Mouse (Mus musculus) ES-Bruce4 (cell line): ENCODE measurements at regions not wholly inside any gene's neighbourhood (a gene's known extent, or its start where the extent isn't known, plus 50 kb on each side); places are given as distances from the start of the nearest gene placed in this dataset.

Experiments used
- H3K27ac ChIP-seq: 2 replicates; pipeline ENCODE4 v1.5.1; 2012; ENCODE audit warnings: low read length, inconsistent platforms; ENCODE audit not compliant: insufficient read depth
- H3K27me3 ChIP-seq: 2 replicates; pipeline ENCODE4 v1.6.1; 2012; ENCODE audit warnings: mild to moderate bottlenecking, low read length, inconsistent platforms; ENCODE audit not compliant: control insufficient read depth, poor library complexity, insufficient read depth, severe bottlenecking
- H3K36me3 ChIP-seq: 2 replicates; pipeline ENCODE4 v1.6.1; 2012; ENCODE audit warnings: inconsistent platforms, mild to moderate bottlenecking, low read length, moderate library complexity; ENCODE audit not compliant: control insufficient read depth, poor library complexity, insufficient read depth, severe bottlenecking
- H3K4me1 ChIP-seq: one replicate; pipeline ENCODE4 v1.8.1; 2011; ENCODE audit warnings: low read length; ENCODE audit not compliant: control insufficient read depth, insufficient read depth
- H3K4me3 ChIP-seq: 2 replicates; pipeline ENCODE4 v1.5.1; 2011; ENCODE audit warnings: low read depth, mild to moderate bottlenecking, low read length
- H3K9ac ChIP-seq: 2 replicates; pipeline ENCODE4 v1.6.1; 2012; ENCODE audit warnings: low read depth, mild to moderate bottlenecking, inconsistent platforms; ENCODE audit not compliant: poor library complexity, severe bottlenecking
- H3K9me3 ChIP-seq: replicated peaks from 2 replicates; pipeline ENCODE4 v1.6.1; 2012; ENCODE audit warnings: mild to moderate bottlenecking, low read length, inconsistent platforms; ENCODE audit not compliant: control insufficient read depth, poor library complexity, insufficient read depth, severe bottlenecking
- CTCF ChIP-seq: IDR thresholded peaks from one replicate; pipeline ENCODE4 v1.8.1; 2011; ENCODE audit warnings: low read depth, low read length
- EP300 ChIP-seq: IDR thresholded peaks from 2 replicates; pipeline ENCODE4 v1.6.1; 2011; ENCODE audit warnings: low read depth, low read length; ENCODE audit not compliant: insufficient read depth
- POLR2A ChIP-seq: IDR thresholded peaks from one replicate; pipeline ENCODE4 v1.8.1; 2011; ENCODE audit warnings: low read length; ENCODE audit not compliant: insufficient read depth

DNA sequence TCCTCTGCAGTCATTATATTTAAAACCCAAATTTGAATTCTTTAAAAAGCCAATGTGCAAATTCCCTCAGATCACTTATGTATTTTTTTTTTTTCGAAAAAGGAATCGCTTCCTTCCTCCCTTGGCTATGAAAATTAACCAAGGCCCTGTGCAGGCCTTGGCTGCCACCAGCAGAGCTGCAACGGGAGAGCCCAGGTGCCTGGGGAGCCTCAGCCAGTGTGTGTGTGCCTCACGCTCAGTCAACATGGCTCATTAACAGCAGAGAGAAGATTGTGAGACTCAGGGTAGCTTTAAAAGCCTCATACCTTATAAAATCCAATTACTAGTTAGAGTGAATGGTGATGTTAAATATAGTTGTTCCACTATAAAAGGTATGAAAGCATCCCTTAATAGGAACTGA, 148.6 kb downstream of the Mex3b start:
- H3K36me3 ChIP-seq, result no peaks in the 10 kb centered on the region
- no peak overlapping the region for H3K27ac ChIP-seq
- H3K4me1 ChIP-seq, result no peaks in the 10 kb centered on the region
- TF ChIP-seq POLR2A, result no peak
- TF ChIP-seq EP300, result no peak
- TF ChIP-seq CTCF, result no peak
- H3K9me3 ChIP-seq, result no peaks in the 10 kb centered on the region
- H3K9ac ChIP-seq, result no peak overlapping the region
- no peak overlapping the region for H3K4me3 ChIP-seq
- H3K27me3 ChIP-seq, result no peaks in the 10 kb centered on the region

DNA sequence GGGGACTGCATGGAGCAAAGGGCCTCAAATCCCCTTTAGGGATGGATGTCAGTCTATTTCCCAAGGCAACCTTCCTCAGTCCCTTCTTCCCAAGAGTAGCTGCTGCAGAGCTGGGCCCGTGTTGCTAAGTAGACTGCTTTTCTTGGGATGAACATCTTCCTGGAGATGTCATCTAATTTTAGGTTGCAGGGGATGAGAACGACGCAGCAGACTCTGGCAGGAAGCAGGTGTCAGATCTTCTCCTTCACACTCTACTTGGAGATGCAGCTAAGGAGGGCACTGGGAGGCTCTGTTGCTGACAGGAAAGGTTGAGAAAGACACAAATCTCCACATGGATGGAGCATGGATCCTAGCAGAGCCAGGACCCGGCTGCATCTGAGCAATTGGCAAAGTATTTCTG, 149.4 kb downstream of the Mex3b start:
- Histone ChIP-seq H3K4me3 (no peak overlapping the region), H3K9ac (no peak overlapping the region), H3K36me3 (no peaks in the 10 kb centered on the region), H3K4me1 (no peaks in the 10 kb centered on the region), H3K27me3 (no peaks in the 10 kb centered on the region), H3K27ac (no peak overlapping the region), H3K9me3 (no peaks in the 10 kb centered on the region)
- no peak for TF ChIP-seq EP300

DNA sequence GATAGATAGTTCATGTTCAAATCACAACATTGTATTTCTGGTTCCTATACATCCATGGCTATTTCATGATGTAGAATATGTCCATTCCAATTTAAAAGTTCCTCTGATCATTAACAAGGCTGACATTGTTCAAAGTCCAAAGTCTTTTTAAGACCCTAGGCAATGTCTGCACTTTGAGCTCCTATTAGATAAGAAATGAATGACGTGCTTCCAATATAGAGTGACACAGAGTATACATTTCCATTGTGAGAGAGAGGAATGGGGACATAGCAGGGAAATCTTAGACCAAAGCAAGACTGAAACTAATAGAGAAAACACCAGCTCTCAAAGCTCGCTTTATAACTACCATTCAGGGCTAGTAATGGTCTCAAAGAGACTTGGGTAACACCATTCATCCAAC, 153.5 kb downstream of the Mex3b start:
- no peak overlapping the region for H3K4me3 ChIP-seq
- H3K4me1 ChIP-seq, result no peaks in the 10 kb centered on the region
- H3K36me3 ChIP-seq, result no peaks in the 10 kb centered on the region
- H3K9me3 ChIP-seq, result no peaks in the 10 kb centered on the region
- H3K27me3 ChIP-seq, result no peaks in the 10 kb centered on the region; the same call in 1 of the 2 replicates
- no peak overlapping the region for H3K27ac ChIP-seq
- H3K9ac ChIP-seq, result no peak overlapping the region
- no peak for TF ChIP-seq EP300
- no peak for TF ChIP-seq CTCF
- TF ChIP-seq POLR2A, result no peak

DNA sequence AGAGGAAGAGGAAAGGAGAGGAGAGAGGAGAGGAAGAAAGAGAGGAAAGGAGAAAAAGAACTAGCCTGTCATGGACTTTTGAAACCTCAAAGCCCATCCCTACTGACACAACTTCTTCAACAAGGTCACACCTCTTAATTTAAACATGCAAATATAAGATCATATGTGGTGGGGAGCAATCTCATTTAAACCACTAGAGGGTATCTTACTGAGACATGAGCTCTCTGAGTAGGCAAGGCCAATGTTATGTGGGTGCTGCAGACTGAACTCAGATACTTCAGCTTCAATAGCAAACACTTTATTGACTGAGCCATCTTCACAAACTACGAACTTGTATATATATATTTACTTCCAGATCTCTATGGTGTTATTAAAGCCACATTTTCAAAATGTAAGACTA, 156.9 kb downstream of the Mex3b start:
- Histone ChIP-seq H3K9me3 (no peaks in the 10 kb centered on the region), H3K27me3 (no peaks in the 10 kb centered on the region; the same call in 1 of the 2 replicates), H3K36me3 (no peaks in the 10 kb centered on the region), H3K4me3 (no peak overlapping the region), H3K27ac (no peak overlapping the region), H3K9ac (no peak overlapping the region), H3K4me1 (no peaks in the 10 kb centered on the region)
- TF ChIP-seq CTCF (no peak), POLR2A (no peak), EP300 (no peak)

- Histone ChIP-seq H3K9me3 (no peaks in the 10 kb centered on the region), H3K27me3 (no peaks in the 10 kb centered on the region), H3K36me3 (no peaks in the 10 kb centered on the region), H3K27ac (no peak overlapping the region), H3K4me1 (no peaks in the 10 kb centered on the region), H3K4me3 (no peak overlapping the region), H3K9ac (no peak overlapping the region)
- TF ChIP-seq CTCF (no peak), EP300 (no peak), POLR2A (no peak)
These were observed 164.0 kb downstream of the Mex3b start for GRCm38 (mm10) chr7:83031101-83031500.

DNA sequence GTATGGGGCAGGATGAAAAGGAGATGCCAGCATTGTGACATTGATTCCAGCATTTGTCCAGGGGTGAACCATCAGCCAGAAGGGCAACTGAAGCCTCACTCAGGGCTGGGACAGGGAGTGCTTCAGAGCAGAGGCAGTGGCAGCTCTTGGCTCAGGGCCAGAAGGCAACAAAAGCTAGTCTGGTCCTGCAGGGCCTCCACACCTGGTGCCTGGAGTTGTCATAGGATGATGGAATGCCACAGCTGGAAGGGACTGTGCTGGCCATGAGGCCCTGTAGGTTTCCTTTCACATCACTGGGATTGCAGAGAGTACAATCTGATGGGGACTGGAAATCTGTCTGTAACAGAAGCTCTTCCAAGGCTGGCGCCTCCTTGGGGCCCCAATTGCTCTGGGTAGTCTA, 164.9 kb downstream of the Mex3b start:
- Histone ChIP-seq H3K36me3 (no peaks in the 10 kb centered on the region), H3K27ac (no peak overlapping the region), H3K4me1 (no peaks in the 10 kb centered on the region), H3K27me3 (no peaks in the 10 kb centered on the region), H3K4me3 (no peak overlapping the region), H3K9me3 (no peaks in the 10 kb centered on the region), H3K9ac (no peak overlapping the region)
- TF ChIP-seq EP300 (no peak), POLR2A (no peak), CTCF (no peak)

GRCm38 (mm10) chr7:83032924-83033323, 165.8 kb downstream of the Mex3b start:
- Histone ChIP-seq H3K36me3 (no peaks in the 10 kb centered on the region), H3K4me1 (no peaks in the 10 kb centered on the region), H3K4me3 (no peak overlapping the region), H3K9me3 (no peaks in the 10 kb centered on the region), H3K27ac (no peak overlapping the region), H3K9ac (no peak overlapping the region), H3K27me3 (no peaks in the 10 kb centered on the region)
- TF ChIP-seq POLR2A, result no peak
- TF ChIP-seq EP300, result no peak
- TF ChIP-seq CTCF, result no peak
